27 mouse cellular contexts compared by ENCODE assay signal in the genomic region with DNA sequence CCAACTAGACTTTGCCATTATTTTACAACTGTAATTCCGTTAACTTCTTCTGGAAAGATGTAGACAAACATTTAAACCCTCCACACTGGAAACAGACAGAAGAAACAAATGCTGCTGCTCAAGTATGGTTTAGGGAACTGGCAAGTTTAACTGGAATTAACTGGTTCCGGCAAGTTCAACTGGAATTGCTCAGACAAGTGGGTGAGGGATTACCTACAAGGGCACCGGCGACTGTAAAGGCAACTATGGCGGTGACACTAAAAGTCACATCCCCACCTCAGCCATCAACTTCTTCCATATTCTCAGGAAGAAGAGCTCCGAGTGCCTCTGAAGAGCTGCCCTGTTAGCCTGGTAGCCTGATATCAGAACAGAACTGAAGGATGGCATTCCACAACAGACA. TPM values are rescaled to one million over a fixed set of nuclear protein-coding genes. Genes with fewer than 3 reads are reported as not detected.
DNase-seq lines count a peak whose midpoint lies in the region; ATAC-seq and TF ChIP-seq lines count a peak whose summit lies in the region.
"Had no signal": no experiment of that assay in that cellular context is flagged by ENCODE, and none has a peak within 500 bp of the region (broad histone marks: within the 10 kb centered on the region; RNA-seq: fewer than 3 reads in every experiment).

No protein-coding gene starts in this region.

- no peaks in the 10 kb centered on the region for H3K27me3 ChIP-seq in thymus, adult 2 months (ENCODE audit: control insufficient read depth, insufficient read depth, low read length)
- H3K27me3 ChIP-seq in embryonic facial prominence, embryonic 14.5 days (replicated peaks; ENCODE audit: control insufficient read depth, insufficient read depth, low read length) = no peaks in the 10 kb centered on the region
- H3K27me3 ChIP-seq: forebrain, embryonic 15.5 days; heart, embryonic 15.5 days; hindbrain, embryonic 13.5 days; limb, embryonic 13.5 days; liver, embryonic 13.5 days; stomach, embryonic 15.5 days had no signal

- H3K27ac ChIP-seq in thymus, adult 2 months (ENCODE audit: control insufficient read depth, insufficient read depth, low read length) = peak overlapping the region; percentile 62
- peak overlapping the region; percentile 48; the same call in 1 of the 2 replicates for H3K27ac ChIP-seq in embryonic facial prominence, embryonic 14.5 days (replicated peaks; ENCODE audit: low read depth, low read length)
- H3K27ac ChIP-seq: forebrain, embryonic 10.5 days; forebrain, embryonic 15.5 days; heart, embryonic 15.5 days; hindbrain, embryonic 13.5 days; limb, embryonic 13.5 days; liver, embryonic 13.5 days; stomach, embryonic 15.5 days had no signal

- no peak overlapping the region for H3K4me3 ChIP-seq in thymus, adult 2 months (ENCODE audit: control insufficient read depth, insufficient read depth, low read length)
- H3K4me3 ChIP-seq in embryonic facial prominence, embryonic 14.5 days (ENCODE audit: low read depth, low read length) = no peak overlapping the region
- H3K4me3 ChIP-seq: forebrain, embryonic 10.5 days; forebrain, embryonic 15.5 days; heart, embryonic 15.5 days; hindbrain, embryonic 13.5 days; limb, embryonic 13.5 days; liver, embryonic 13.5 days; stomach, embryonic 15.5 days had no signal

- TF ChIP-seq CTCF in thymus, adult 2 months (IDR thresholded peaks at IDR 0.05; ENCODE audit: borderline replicate concordance, control insufficient read depth, extremely low read depth, insufficient read depth, low read length, poor library complexity) = no peak

- H3K4me2 ChIP-seq in embryonic facial prominence, embryonic 14.5 days (ENCODE audit: low read depth, low read length) = no peak overlapping the region
- H3K4me2 ChIP-seq: forebrain, embryonic 15.5 days; heart, embryonic 15.5 days; hindbrain, embryonic 13.5 days; limb, embryonic 13.5 days; liver, embryonic 13.5 days; lung, embryonic 14.5 days; midbrain, embryonic 11.5 days; stomach, embryonic 15.5 days had no signal

- intact Hi-C loops in gastrocnemius, postnatal 36 days (cut with DNase I) = no loop called here

- H3K4me1 ChIP-seq in thymus, adult 2 months (replicated peaks; ENCODE audit: control insufficient read depth, insufficient read depth, low read length) = peaks cover 13% of the 10 kb centered on the region
- 0 out of 2 replicates have a peak, but pooled peaks cover 4% of the 10 kb centered on the region for H3K4me1 ChIP-seq in embryonic facial prominence, embryonic 14.5 days (ENCODE audit: control insufficient read depth, insufficient read depth, low read length)
- H3K4me1 ChIP-seq: forebrain, embryonic 10.5 days; forebrain, embryonic 15.5 days; hindbrain, embryonic 13.5 days; liver, embryonic 13.5 days; stomach, embryonic 15.5 days had no signal

- no peaks in the 10 kb centered on the region for H3K9me3 ChIP-seq in embryonic facial prominence, embryonic 14.5 days (ENCODE audit: control insufficient read depth, low read length)
- H3K9me3 ChIP-seq: forebrain, embryonic 10.5 days; forebrain, embryonic 15.5 days; heart, embryonic 15.5 days; hindbrain, embryonic 13.5 days; limb, embryonic 13.5 days; liver, embryonic 13.5 days; stomach, embryonic 15.5 days had no signal

- DNase-seq in heart, adult 11 months = peak; percentile 60
- no peak for DNase-seq in heart, adult 18-20 months
- no peak for DNase-seq in thymus, adult 2 months
- DNase-seq in thymus, adult 18-20 months = no peak
- DNase-seq in embryonic facial prominence, embryonic 14.5 days (ENCODE audit: low spot score) = no peak
- no peak for DNase-seq in gastrocnemius, postnatal 36 days
- DNase-seq: adrenal gland, adult 2 months; adrenal gland, postnatal 36 days; cerebellum, adult 8-10 months; cerebellum, postnatal 25 days; kidney, postnatal 14 days; layer of hippocampus, adult 9-11 months; liver, embryonic 13.5 days; lung, embryonic 14.5 days; thymus, postnatal 36 days had no signal

- no peak overlapping the region for H3K9ac ChIP-seq in embryonic facial prominence, embryonic 14.5 days (ENCODE audit: low read depth, low read length)
- H3K9ac ChIP-seq: forebrain, embryonic 15.5 days; heart, embryonic 15.5 days; hindbrain, embryonic 13.5 days; limb, embryonic 13.5 days; liver, embryonic 13.5 days; lung, embryonic 14.5 days; stomach, embryonic 15.5 days had no signal

- TF ChIP-seq POLR2A in thymus, adult 2 months (IDR thresholded peaks at IDR 0.05; ENCODE audit: control insufficient read depth, extremely low read depth, insufficient read depth, low read length, poor library complexity) = no peak

- WGBS in thymus, adult 2 months = 98% methylated on average over 6 of the region's 6 CpGs
- WGBS in embryonic facial prominence, embryonic 14.5 days = 89% methylated on average over 6 of the region's 6 CpGs

- peaks cover 12% of the 10 kb centered on the region for H3K36me3 ChIP-seq in thymus, adult 2 months (ENCODE audit: control insufficient read depth, insufficient read depth, low read length)
- H3K36me3 ChIP-seq in embryonic facial prominence, embryonic 14.5 days (ENCODE audit: control insufficient read depth, insufficient read depth, low read length) = peaks cover 72% of the 10 kb centered on the region

- no peak for ATAC-seq in embryonic facial prominence, embryonic 14.5 days (ENCODE audit: low read depth)
- ATAC-seq in megakaryocyte, adult 5-6 weeks (ENCODE audit: poor library complexity, severe bottlenecking) = peak; percentile 12; the same call in 1 of the 2 replicates
- no peak for ATAC-seq in erythroblast, adult 5-6 weeks (replicated peaks; ENCODE audit: low FRiP score, poor library complexity, severe bottlenecking)
- ATAC-seq: activated CD4-positive, CD25-positive, alpha-beta regulatory T cell, adult 4 months; forebrain, embryonic 15.5 days; intestine, embryonic 16.5 days; midbrain, embryonic 16.5 days had no signal

RNA-seq across cellular contexts. Expression of gene Tmem245, which starts 32.9 kb away (rescaled TPM):
- total RNA-seq in heart, adult 18-20 months (2021) = 10 to 100 TPM; 81.5 to 86.2 TPM
- polyA plus RNA-seq in thymus, adult 2 months (2012; rRNA removed) = 25.9 and 27.2 TPM in 2 replicates
- polyA plus RNA-seq in embryonic facial prominence, embryonic 14.5 days (2014; fragmentation: Nextera tagmentation; extraction: Ambion mirVana) = 9.8 and 11.7 TPM in 2 replicates
- total RNA-seq in megakaryocyte, adult 5-6 weeks (2015) = 10.1 and 10.9 TPM in 2 replicates
- total RNA-seq in megakaryocyte, adult 5-6 weeks (2017) = 4.6 and 10.0 TPM in 2 replicates
- total RNA-seq in gastrocnemius, postnatal 36 days (2021) = 10 to 100 TPM; 16.3 to 23.9 TPM
- total RNA-seq in erythroblast, adult 5-6 weeks (2015; ENCODE audit: low replicate concordance) = 1.2 and 2.5 TPM in 2 replicates
- total RNA-seq in erythroblast, adult 5-6 weeks (2017; ENCODE audit: low replicate concordance) = 1.8 and 2.0 TPM in 2 replicates

RNA-seq across cellular contexts. Expression of gene Ctnnal1, which starts 49.4 kb away (rescaled TPM):
- total RNA-seq in heart, adult 18-20 months (2021) = 10 to 100 TPM; 24.8 to 37.8 TPM
- 3.6 and 5.0 TPM in 2 replicates for polyA plus RNA-seq in thymus, adult 2 months (2012; rRNA removed)
- polyA plus RNA-seq in embryonic facial prominence, embryonic 14.5 days (2014; fragmentation: Nextera tagmentation; extraction: Ambion mirVana) = 23.2 and 28.0 TPM in 2 replicates
- total RNA-seq in megakaryocyte, adult 5-6 weeks (2015) = 0.73 and 2.5 TPM in 2 replicates
- 1.7 and 1.9 TPM in 2 replicates for total RNA-seq in megakaryocyte, adult 5-6 weeks (2017)
- total RNA-seq in gastrocnemius, postnatal 36 days (2021) = 1 to 10 TPM; 8.3 to 9.2 TPM
- not detected in 2 replicates for total RNA-seq in erythroblast, adult 5-6 weeks (2015; ENCODE audit: low replicate concordance)
- total RNA-seq in erythroblast, adult 5-6 weeks (2017; ENCODE audit: low replicate concordance) = 0.84 and 3.6 TPM in 2 replicates
